Mouse (Mus musculus) fibroblast of lung, adult 2 months (primary cell): ENCODE measurements around the gene Tceal3.
A peak's percentile ranks its signal among the peaks of the same experiment; 100 is the strongest.
"Not testable (repeated sequence)": the region's sequence is repeated elsewhere in the genome, so short reads cannot be mapped to it uniquely, and the experiment has no call there.

ENCODE experiments used
- DNase-seq: peaks from one replicate; pipeline ENCODE4 v3.0.0-alpha.2; 2011; ENCODE audit warnings: low read depth

Gene Tceal3

GRCm38 (mm10) chrX:136707446-136708167 lies 117.0 kb downstream of the Tceal3 start, which contains the start of gene Tceal1:
Tceal1 (plus strand) TSS chrX:136707982.
- DNase-seq: peak; percentile 40

DNA sequence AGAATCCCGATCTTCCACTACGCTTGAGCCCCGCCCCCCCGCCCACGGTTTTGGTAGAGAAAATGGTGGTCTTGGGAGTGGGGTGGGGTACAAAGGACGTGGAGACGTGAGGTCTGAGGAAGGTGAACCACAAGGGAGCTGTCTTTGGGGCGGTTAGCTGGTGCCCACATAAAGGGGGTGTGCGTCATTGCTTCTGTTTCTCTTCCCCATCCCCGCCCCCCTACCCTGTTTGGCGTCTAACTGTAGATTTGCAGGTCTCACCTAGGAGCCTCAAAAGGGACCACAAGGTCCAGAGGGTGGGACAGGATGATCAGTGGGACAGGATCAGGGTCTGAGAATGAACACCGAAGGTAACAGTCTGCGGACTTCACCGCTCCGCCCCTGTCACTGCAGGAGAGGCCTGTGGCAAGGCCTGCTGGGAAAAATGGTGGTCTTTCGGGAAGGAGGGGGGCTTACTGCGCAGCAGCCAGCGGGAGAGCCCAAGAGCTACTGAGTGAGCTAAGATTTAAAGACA lies 117.6 kb downstream of the Tceal3 start:
- peak; percentile 6 for DNase-seq

- no peak for DNase-seq
Observed at GRCm38 (mm10) chrX:136708782-136709181, 118.1 kb downstream of the Tceal3 start.

GRCm38 (mm10) chrX:136714742-136715474 lies 124.3 kb downstream of the Tceal3 start:
- not testable (repeated sequence) for DNase-seq
